Mouse (Mus musculus) CH12.LX (cell line): ENCODE results near the gene Stat6. TPM values are rescaled to one million over a fixed set of nuclear protein-coding genes. Genes with fewer than 3 reads are reported as not detected.

ENCODE experiments used
- DNase-seq: peaks from one replicate; pipeline ENCODE4 v3.0.0-alpha.2; 2013; ENCODE audit errors: extremely low read depth
- H3K27ac ChIP-seq: 2 replicates; pipeline ENCODE4 v1.5.1; 2012; ENCODE audit warnings: low read depth, mild to moderate bottlenecking, control low read depth, moderate library complexity; ENCODE audit not compliant: insufficient read depth
- H3K27me3 ChIP-seq: replicated peaks from 2 replicates; pipeline ENCODE3; 2012; ENCODE audit warnings: inconsistent platforms
- H3K36me3 ChIP-seq, 2 experiments: replicated peaks in 1 of 2; 2 replicates each; pipeline versions ENCODE3 to v1.6.1; 2012; ENCODE audit warnings: inconsistent platforms in 1 of 2, low read length in 1 of 2, mild to moderate bottlenecking in 1 of 2, mixed read lengths in 1 of 2, moderate library complexity in 1 of 2; ENCODE audit not compliant: control insufficient read depth in 1 of 2, insufficient read depth in 1 of 2
- H3K4me1 ChIP-seq, 2 experiments: 2 replicates each; pipeline ENCODE4 v1.6.1; 2012; ENCODE audit warnings: inconsistent platforms in 1 of 2, moderate library complexity in 1 of 2; ENCODE audit not compliant: insufficient read depth in 2 of 2, control insufficient read depth in 1 of 2
- H3K4me2 ChIP-seq: 2 replicates; pipeline ENCODE4 v1.6.1; 2012; ENCODE audit warnings: low read depth, mild to moderate bottlenecking, control low read depth; ENCODE audit not compliant: poor library complexity, insufficient read depth, severe bottlenecking
- H3K4me3 ChIP-seq, 3 experiments: fragments of 150-350 bp in 1 of 3; sonication (generic) in 1 of 3; replicated peaks in 1 of 3; 2 replicates each; pipeline versions ENCODE3 to v1.5.1; 2011 to 2012; ENCODE audit warnings: low read depth in 2 of 3, low read length in 2 of 3, mild to moderate bottlenecking in 2 of 3, moderate library complexity in 2 of 3, control low read depth in 1 of 3, improper control_type of control experiment in 1 of 3, inconsistent platforms in 1 of 3, mixed read lengths in 1 of 3; ENCODE audit not compliant: poor library complexity in 1 of 3
- H3K79me2 ChIP-seq: replicated peaks from 2 replicates; pipeline ENCODE4 v1.6.1; 2012; ENCODE audit warnings: mild to moderate bottlenecking, moderate library complexity; ENCODE audit not compliant: control insufficient read depth, poor library complexity, insufficient read depth, severe bottlenecking; ENCODE audit errors: extremely low read depth
- H3K9ac ChIP-seq: 2 replicates; pipeline ENCODE4 v1.6.1; 2012; ENCODE audit warnings: low read depth, mild to moderate bottlenecking, control low read depth, moderate library complexity; ENCODE audit not compliant: insufficient read depth
- H3K9me3 ChIP-seq: replicated peaks from 2 replicates; pipeline ENCODE3; 2012; ENCODE audit warnings: low read length, inconsistent platforms, mixed read lengths
- CTCF ChIP-seq, 2 experiments: IDR thresholded peaks in 1 of 2; conservative IDR thresholded peaks in 1 of 2; 2 replicates each; pipeline ENCODE4 v1.5.1; 2011 to 2012; ENCODE audit warnings: low read depth in 2 of 2, low read length in 2 of 2, improper control_type of control experiment in 1 of 2, inconsistent platforms in 1 of 2, mild to moderate bottlenecking in 1 of 2, moderate library complexity in 1 of 2
- E2F4 ChIP-seq: IDR thresholded peaks from 2 replicates; pipeline ENCODE4 v1.6.1; 2011; ENCODE audit warnings: low read depth, low read length, improper control_type of control experiment; ENCODE audit not compliant: insufficient replicate concordance
- EP300 ChIP-seq: IDR thresholded peaks from 2 replicates; pipeline ENCODE4 v1.6.1; 2011; ENCODE audit warnings: low read length, improper control_type of control experiment
- ETS1 ChIP-seq: conservative IDR thresholded peaks from 2 replicates; pipeline ENCODE4 v1.6.1; 2012; ENCODE audit warnings: low read depth, mild to moderate bottlenecking, inconsistent platforms, low read length, improper control_type of control experiment, moderate library complexity
- IRF4 ChIP-seq: IDR thresholded peaks from 2 replicates; pipeline ENCODE4 v1.6.1; 2014; ENCODE audit warnings: low read depth, mild to moderate bottlenecking, inconsistent platforms, low read length, improper control_type of control experiment
- JUND ChIP-seq: conservative IDR thresholded peaks from 2 replicates; pipeline ENCODE4 v1.6.1; 2011; ENCODE audit warnings: low read depth, low read length, improper control_type of control experiment
- MAFK ChIP-seq: IDR thresholded peaks from 2 replicates; pipeline ENCODE4 v1.6.1; 2011; ENCODE audit warnings: low read length, improper control_type of control experiment; ENCODE audit not compliant: insufficient replicate concordance
- MAX ChIP-seq: IDR thresholded peaks from 2 replicates; pipeline ENCODE4 v1.6.1; 2011; ENCODE audit warnings: low read length, improper control_type of control experiment
- MEF2A ChIP-seq: IDR thresholded peaks from 2 replicates; pipeline ENCODE4 v1.6.1; 2014; ENCODE audit warnings: low read depth, mild to moderate bottlenecking, inconsistent platforms, low read length, improper control_type of control experiment, borderline replicate concordance
- MXI1 ChIP-seq: IDR thresholded peaks from 2 replicates; pipeline ENCODE4 v1.6.1; 2011; ENCODE audit warnings: mild to moderate bottlenecking, low read depth, low read length, improper control_type of control experiment
- MYC ChIP-seq: IDR thresholded peaks from 2 replicates; pipeline ENCODE4 v1.6.1; 2011; ENCODE audit warnings: low read depth, mild to moderate bottlenecking, improper control_type of control experiment, low read length
- NELFE ChIP-seq: IDR thresholded peaks from 2 replicates; pipeline ENCODE4 v1.6.1; 2011; ENCODE audit warnings: low read depth, low read length, improper control_type of control experiment
- NRF1 ChIP-seq: IDR thresholded peaks from 2 replicates; pipeline ENCODE4 v1.6.1; 2014; ENCODE audit warnings: low read depth, mild to moderate bottlenecking, inconsistent platforms, low read length, improper control_type of control experiment, moderate library complexity
- PAX5 ChIP-seq: IDR thresholded peaks from 2 replicates; pipeline ENCODE4 v1.6.1; 2012; ENCODE audit warnings: low read length, inconsistent platforms, mixed read lengths
- POLR2A ChIP-seq: IDR thresholded peaks from 2 replicates; pipeline ENCODE4 v1.6.1; 2011; ENCODE audit warnings: low read depth, mild to moderate bottlenecking, improper control_type of control experiment, low read length
- POLR2AphosphoS2 ChIP-seq: IDR thresholded peaks from 2 replicates; pipeline ENCODE4 v1.6.1; 2011; ENCODE audit warnings: low read depth, low read length, improper control_type of control experiment
- RAD21 ChIP-seq: IDR thresholded peaks from 2 replicates; pipeline ENCODE4 v1.6.1; 2011; ENCODE audit warnings: low read depth, mild to moderate bottlenecking, low read length, improper control_type of control experiment, moderate library complexity
- RCOR1 ChIP-seq: conservative IDR thresholded peaks from 2 replicates; pipeline ENCODE4 v1.6.1; 2012; ENCODE audit warnings: low read depth, mild to moderate bottlenecking, inconsistent platforms, low read length, improper control_type of control experiment
- SMC3 ChIP-seq: IDR thresholded peaks from 2 replicates; pipeline ENCODE4 v1.6.1; 2011; ENCODE audit warnings: low read depth, low read length, improper control_type of control experiment
- TCF12 ChIP-seq: IDR thresholded peaks from 2 replicates; pipeline ENCODE4 v1.6.1; 2014; ENCODE audit warnings: low read depth, mild to moderate bottlenecking, inconsistent platforms, low read length, improper control_type of control experiment
- USF2 ChIP-seq: conservative IDR thresholded peaks from 2 replicates; pipeline ENCODE4 v1.6.1; 2011; ENCODE audit warnings: low read depth, low read length, improper control_type of control experiment
- ZKSCAN1 ChIP-seq: IDR thresholded peaks from 2 replicates; pipeline ENCODE4 v1.6.1; 2012; ENCODE audit warnings: low read depth, inconsistent platforms, low read length, improper control_type of control experiment, borderline replicate concordance
- dilution Hi-C: fragments of 300-500 bp; cut with MboI; formaldehyde crosslinking; loops from 2 replicates; pipeline ENCODE4 v1.14.3; 2020; ENCODE audit warnings: low sequenced_read_pairs; ENCODE audit not compliant: extremely low pct_unique_long_range_greater_than_20kb, extremely low pct_ligation_motif_present
- in situ Hi-C: fragments of 300-500 bp; cut with MboI; formaldehyde crosslinking; loops from 3 replicates; pipeline ENCODE4 v1.14.3; 2019; ENCODE audit warnings: low sequenced_read_pairs, low pct_ligation_motif_present, low pct_unique_long_range_greater_than_20kb, mixed read lengths
- polyA plus RNA-seq: library from polyadenylated mRNA; unstranded; fragments of >175 nt; gene quantifications from 2 replicates; pipeline ENCODE4 v1.2.1, GENCODE M21; 2012; ENCODE audit warnings: low read depth; ENCODE audit not compliant: insufficient read length
- total RNA-seq, 2 experiments: library from RNA; depleted of rRNA; stranded (reverse); fragments of 300-350 nt in 1 of 2; fragments of >200 nt in 1 of 2; gene quantifications; 2 replicates each; pipeline ENCODE4 v1.2.3; 2012 to 2014

Gene Stat6
- total and polyA plus RNA-seq, 3 experiments: 71.5 to 76.6 (median 72.1) TPM

- H3K36me3 ChIP-seq: peaks cover 0 to 7% of the 10 kb centered on the region in 2 experiments
- H3K27ac ChIP-seq: no peak overlapping the region
- dilution Hi-C loops (no loop called here), in situ Hi-C loops (loop anchor here (5.0 kb wide), 1 partner anchor 32 kb away; no protein-coding TSS in a partner anchor)
- TF ChIP-seq POLR2A (no peak), SMC3 (no peak), MXI1 (no peak), POLR2AphosphoS2 (no peak), MAX (no peak), ETS1 (no peak), EP300 (no peak), E2F4 (no peak), CTCF (conservative IDR thresholded peaks at IDR 0.05 in 1 of 2, IDR thresholded peaks at IDR 0.05 in 1 of 2; ENCODE audit: low read depth in 2 of 2, low read length in 2 of 2) (no peak), MYC (no peak), ZKSCAN1 (no peak), RAD21 (no peak), RCOR1 (no peak)
- H3K4me1 ChIP-seq: peaks cover 19 to 66% of the 10 kb centered on the region in 2 experiments
- H3K4me2 ChIP-seq: no peak overlapping the region
- H3K4me3 ChIP-seq: no peak overlapping the region
- DNase-seq: no peak
- no peaks in the 10 kb centered on the region for H3K27me3 ChIP-seq
- no peaks in the 10 kb centered on the region for H3K79me2 ChIP-seq
- H3K9me3 ChIP-seq: peaks cover 2% of the 10 kb centered on the region
- no peak overlapping the region for H3K9ac ChIP-seq
Measured at GRCm38 (mm10) chr10:127609415-127610065, 33.2 kb upstream of the Stat6 start.

- H3K9me3 ChIP-seq: peaks cover 2% of the 10 kb centered on the region
- H3K4me3 ChIP-seq: no peak overlapping the region
- H3K4me1 ChIP-seq: peaks cover 19 to 66% of the 10 kb centered on the region in 2 experiments
- H3K36me3 ChIP-seq: peaks cover 0 to 7% of the 10 kb centered on the region in 2 experiments
- in situ Hi-C loops: loop anchor here (5.0 kb wide), 1 partner anchor 33 kb away; no protein-coding TSS in a partner anchor
- no peaks in the 10 kb centered on the region for H3K79me2 ChIP-seq
- no peaks in the 10 kb centered on the region for H3K27me3 ChIP-seq
- no peak for DNase-seq
- TF ChIP-seq MXI1 (no peak), POLR2AphosphoS2 (no peak), IRF4 (no peak), SMC3 (no peak), USF2 (no peak), MEF2A (no peak), NRF1 (no peak), JUND (no peak), PAX5 (no peak), TCF12 (no peak), MAFK (no peak), POLR2A (no peak), NELFE (no peak)
- no peak overlapping the region for H3K9ac ChIP-seq
- H3K27ac ChIP-seq: no peak overlapping the region
- dilution Hi-C loops: no loop called here
- H3K4me2 ChIP-seq: no peak overlapping the region
Measured at GRCm38 (mm10) chr10:127610066-127610415, 32.7 kb upstream of the Stat6 start.
